9 mouse cellular contexts compared by ENCODE assay signal in genomic region chr11:85829520-85830440, GRCm38 (mm10). TPM values are rescaled to one million over a fixed set of nuclear protein-coding genes. Genes with fewer than 3 reads are reported as not detected.
DNase-seq lines count a peak whose midpoint lies in the region; ATAC-seq lines count a peak whose summit lies in the region.
"Had no signal": no experiment of that assay in that cellular context is flagged by ENCODE, and none has a peak within 500 bp of the region (broad histone marks: within the 10 kb centered on the region; RNA-seq: fewer than 3 reads in every experiment).

No protein-coding gene starts in this region.

- H3K4me1 ChIP-seq in heart, embryonic 12.5 days (replicated peaks), result peaks cover 73% of the 10 kb centered on the region
- peaks cover 48% of the 10 kb centered on the region for H3K4me1 ChIP-seq in forebrain, embryonic 12.5 days
- H3K4me1 ChIP-seq in neural tube, embryonic 13.5 days (replicated peaks), result peaks cover 51% of the 10 kb centered on the region

- peak; percentile 3; the same call in 1 of the 2 replicates for ATAC-seq in heart, embryonic 12.5 days (ENCODE audit: insufficient number of reproducible peaks, low FRiP score)
- ATAC-seq in forebrain, embryonic 12.5 days (ENCODE audit: low FRiP score), result no peak
- ATAC-seq in neural tube, embryonic 13.5 days (ENCODE audit: low read depth), result 0 out of 2 replicates have a peak, but pooled peaks have one; percentile 25

- peak overlapping the region; percentile 74 for H3K4me3 ChIP-seq in heart, embryonic 12.5 days
- H3K4me3 ChIP-seq in forebrain, embryonic 12.5 days (replicated peaks), result peak overlapping the region; percentile 31
- H3K4me3 ChIP-seq in neural tube, embryonic 13.5 days, result peak overlapping the region; percentile 25

- H3K9ac ChIP-seq in heart, embryonic 12.5 days, result peak overlapping the region; percentile 64
- 0 out of 2 replicates have a peak overlapping the region, but pooled peaks have one; percentile 12 for H3K9ac ChIP-seq in forebrain, embryonic 12.5 days
- H3K9ac ChIP-seq in neural tube, embryonic 13.5 days, result 0 out of 2 replicates have a peak overlapping the region, but pooled peaks have one; percentile 12

- H3K4me2 ChIP-seq in heart, embryonic 12.5 days, result peak overlapping the region; percentile 92
- H3K4me2 ChIP-seq in forebrain, embryonic 12.5 days, result peak overlapping the region; percentile 47
- peak overlapping the region; percentile 51 for H3K4me2 ChIP-seq in neural tube, embryonic 13.5 days

- peaks cover 75% of the 10 kb centered on the region for H3K27me3 ChIP-seq in heart, embryonic 12.5 days (replicated peaks)
- H3K27me3 ChIP-seq in forebrain, embryonic 12.5 days, result peaks cover 98% of the 10 kb centered on the region
- peaks cover 97% of the 10 kb centered on the region for H3K27me3 ChIP-seq in neural tube, embryonic 13.5 days

- DNase-seq in heart, adult 9 months (ENCODE audit: low spot score in 2 of 2), result no peak
- peak; percentile 63 to 75 for DNase-seq in kidney, postnatal 4 days
- no peak for DNase-seq in ovary, adult 18-20 months (ENCODE audit: low spot score)
- DNase-seq in left cerebral cortex, postnatal 36 days (ENCODE audit: low spot score in 2 of 2), result no peak
- no peak for DNase-seq in cerebellum, adult 11 months

- no peaks in the 10 kb centered on the region for H3K36me3 ChIP-seq in heart, embryonic 12.5 days
- H3K36me3 ChIP-seq in forebrain, embryonic 12.5 days (replicated peaks), result no peaks in the 10 kb centered on the region
- no peaks in the 10 kb centered on the region for H3K36me3 ChIP-seq in neural tube, embryonic 13.5 days

- no peaks in the 10 kb centered on the region for H3K9me3 ChIP-seq in heart, embryonic 12.5 days (replicated peaks)
- H3K9me3 ChIP-seq in forebrain, embryonic 12.5 days, result no peaks in the 10 kb centered on the region
- no peaks in the 10 kb centered on the region for H3K9me3 ChIP-seq in neural tube, embryonic 13.5 days

- WGBS in heart, embryonic 12.5 days, result under 1% methylated on average over 61 of the region's 61 CpGs
- under 1% methylated on average over 60 of the region's 61 CpGs for WGBS in forebrain, embryonic 12.5 days
- WGBS in neural tube, embryonic 13.5 days, result under 1% methylated on average over 61 of the region's 61 CpGs

- H3K27ac ChIP-seq in heart, embryonic 12.5 days (ENCODE audit: poor library complexity, severe bottlenecking), result peak overlapping the region; percentile 12; the same call in 1 of the 2 replicates
- no peak overlapping the region for H3K27ac ChIP-seq in forebrain, embryonic 12.5 days
- H3K27ac ChIP-seq in neural tube, embryonic 13.5 days (replicated peaks), result no peak overlapping the region

- intact Hi-C loops in left cerebral cortex, postnatal 36 days (cut with DNase I), result loop anchor here (10.0 kb wide), 1 partner anchor 1975 kb away; the partner anchor contains the start of gene Hnf1b

RNA-seq across cellular contexts. Expression of gene Tbx2, which starts 2.6 kb away (rescaled TPM):
- 3.2 TPM in 2 replicates for polyA plus RNA-seq in heart, embryonic 12.5 days (2016; fragmentation: Nextera tagmentation; extraction: Ambion mirVana)
- 0.81 and 1.0 TPM in 2 replicates for polyA plus RNA-seq in forebrain, embryonic 12.5 days (2016; fragmentation: Nextera tagmentation; extraction: Ambion mirVana)
- 1.6 and 1.7 TPM in 2 replicates for polyA plus RNA-seq in neural tube, embryonic 13.5 days (2015; fragmentation: Nextera tagmentation; extraction: Ambion mirVana)
- 1 to 10 TPM; 1.9 to 2.2 TPM for total RNA-seq in left cerebral cortex, postnatal 36 days (2021)
- total RNA-seq: CH12.LX had no signal

RNA-seq across cellular contexts. Expression of gene Gm11444, which starts 20.4 kb away (rescaled TPM):
- not detected in 2 replicates for polyA plus RNA-seq in heart, embryonic 12.5 days (2016; fragmentation: Nextera tagmentation; extraction: Ambion mirVana)
- not detected in 2 replicates for polyA plus RNA-seq in forebrain, embryonic 12.5 days (2016; fragmentation: Nextera tagmentation; extraction: Ambion mirVana)
- not detected in 2 replicates for polyA plus RNA-seq in neural tube, embryonic 13.5 days (2015; fragmentation: Nextera tagmentation; extraction: Ambion mirVana)
- total RNA-seq in left cerebral cortex, postnatal 36 days (2021), result not detected
- total RNA-seq: CH12.LX had no signal

RNA-seq across cellular contexts. Expression of gene Tbx4, which starts 56.4 kb away (rescaled TPM):
- 0.49 and 0.94 TPM in 2 replicates for polyA plus RNA-seq in heart, embryonic 12.5 days (2016; fragmentation: Nextera tagmentation; extraction: Ambion mirVana)
- polyA plus RNA-seq in forebrain, embryonic 12.5 days (2016; fragmentation: Nextera tagmentation; extraction: Ambion mirVana), result 0.23 and 0.42 TPM in 2 replicates
- 0.25 and 0.59 TPM in 2 replicates for polyA plus RNA-seq in neural tube, embryonic 13.5 days (2015; fragmentation: Nextera tagmentation; extraction: Ambion mirVana)
- under 1 TPM; 0.17 to 0.25 TPM for total RNA-seq in left cerebral cortex, postnatal 36 days (2021)
- total RNA-seq: CH12.LX had no signal

Comparison
In these comparisons a context has a peak if more than half of its experiments do, and no peak if none do; other contexts are left out.
1. H3K9ac ChIP-seq: peak in every context shown above with its lines; median percentile 64 in heart, embryonic 12.5 days; 12 in forebrain, embryonic 12.5 days; 12 in neural tube, embryonic 13.5 days.
2. DNase-seq: peak in kidney, postnatal 4 days (2 of 2); none in heart, adult 9 months (0 of 2), ovary, adult 18-20 months (single experiment), left cerebral cortex, postnatal 36 days (0 of 2) and cerebellum, adult 11 months (single experiment).
3. Peak in every context shown above with its lines, with median percentiles within 50 percentile points of each other: H3K4me2 ChIP-seq and H3K4me3 ChIP-seq.